Mouse (Mus musculus) limb, embryonic 14.5 days (tissue): ENCODE data around the gene Klhdc8a. TPM values are rescaled to one million over a fixed set of nuclear protein-coding genes. Genes with fewer than 3 reads are reported as not detected.
"Not testable (repeated sequence)": the region's sequence is repeated elsewhere in the genome, so short reads cannot be mapped to it uniquely, and the experiment has no call there.

ENCODE experiments used
- ATAC-seq: fragments of 200-750 bp; cut with Nextera tagmentation; 2 replicates; pipeline ENCODE4 v1.8.0; 2017; ENCODE audit warnings: low read depth, moderate number of reproducible peaks, moderate TSS enrichment; ENCODE audit not compliant: low FRiP score
- DNase-seq: peaks from one replicate; pipeline ENCODE4 v3.0.0-alpha.2; 2015; ENCODE audit warnings: low spot score
- H3K27ac ChIP-seq: fragments of 300-500 bp; sonication (generic); replicated peaks from 2 replicates; pipeline ENCODE4 v1.5.1; 2014; ENCODE audit warnings: low read depth, mild to moderate bottlenecking, low read length, moderate library complexity, mixed read lengths
- H3K27me3 ChIP-seq: fragments of 300-500 bp; sonication (generic); 2 replicates; pipeline ENCODE4 v1.6.1; 2014; ENCODE audit warnings: low read length, mixed read lengths; ENCODE audit not compliant: control insufficient read depth, insufficient read depth
- H3K36me3 ChIP-seq: fragments of 300-500 bp; sonication (generic); 2 replicates; pipeline ENCODE4 v1.6.1; 2014; ENCODE audit warnings: mild to moderate bottlenecking, low read length, moderate library complexity, mixed read lengths; ENCODE audit not compliant: control insufficient read depth, insufficient read depth
- H3K4me1 ChIP-seq: fragments of 300-500 bp; sonication (generic); 2 replicates; pipeline ENCODE4 v1.6.1; 2014; ENCODE audit warnings: antibody characterized with exemption, low read length, mixed read lengths; ENCODE audit not compliant: control insufficient read depth, insufficient read depth
- H3K4me2 ChIP-seq: fragments of 300-500 bp; sonication (generic); replicated peaks from 2 replicates; pipeline ENCODE4 v1.6.1; 2014; ENCODE audit warnings: low read depth, mild to moderate bottlenecking, low read length, moderate library complexity; ENCODE audit not compliant: severe bottlenecking
- H3K4me3 ChIP-seq: fragments of 300-500 bp; sonication (generic); replicated peaks from 2 replicates; pipeline ENCODE4 v1.5.1; 2014; ENCODE audit warnings: low read length
- H3K9ac ChIP-seq: fragments of 300-500 bp; sonication (generic); 2 replicates; pipeline ENCODE4 v1.6.1; 2014; ENCODE audit warnings: mild to moderate bottlenecking, low read depth, low read length, moderate library complexity; ENCODE audit not compliant: severe bottlenecking
- H3K9me3 ChIP-seq: fragments of 300-500 bp; sonication (generic); 2 replicates; pipeline ENCODE4 v1.6.1; 2016; ENCODE audit warnings: low read length; ENCODE audit not compliant: control insufficient read depth
- POLR2A ChIP-seq: fragments of 200-500 bp; IDR thresholded peaks from 2 replicates; pipeline ENCODE4 v1.8.0; 2012; ENCODE audit warnings: inconsistent platforms, mild to moderate bottlenecking, moderate library complexity, borderline replicate concordance; ENCODE audit not compliant: insufficient read depth, insufficient read length; ENCODE audit errors: extremely low read depth
- WGBS: fragments of 180-500 bp; shearing (Covaris S2); extraction: QIAGEN DNeasy Blood & Tissue Kit; methylation state at CpG from one replicate; pipeline ENCODE4 v1.1.7; 2014; 5-methylcytosine and 5-hydroxymethylcytosine counted together
- polyA plus RNA-seq, 2 experiments: library from polyadenylated mRNA; depleted of rRNA in 1 of 2; stranded (reverse) in 1 of 2; unstranded in 1 of 2; fragments of >200 nt; fragmentation: Nextera tagmentation in 1 of 2; extraction: Ambion mirVana in 1 of 2; gene quantifications; 2 replicates each; pipeline versions ENCODE4 v1.2.1 to v1.2.3; 2012 to 2014

Klhdc8a gene
- polyA plus RNA-seq, 2 experiments: 0.07 to 0.10 TPM

GRCm38 (mm10) chr1:132345514-132345913, 47.1 kb downstream of the Klhdc8a start:
- H3K4me2 ChIP-seq: no peak overlapping the region
- no peaks in the 10 kb centered on the region for H3K9me3 ChIP-seq
- ATAC-seq (no peak), DNase-seq (no peak)
- no peak overlapping the region for H3K4me3 ChIP-seq
- H3K4me1 ChIP-seq: no peaks in the 10 kb centered on the region
- TF ChIP-seq POLR2A: no peak
- H3K9ac ChIP-seq: no peak overlapping the region
- WGBS: 75% methylated on average over 4 of the region's 4 CpGs
- H3K36me3 ChIP-seq: no peaks in the 10 kb centered on the region
- H3K27ac ChIP-seq: no peak overlapping the region
- no peaks in the 10 kb centered on the region for H3K27me3 ChIP-seq

- H3K9ac ChIP-seq: no peak overlapping the region
- no peak overlapping the region for H3K4me3 ChIP-seq
- DNase-seq (no peak), ATAC-seq (0 out of 2 replicates have a peak, but pooled peaks have one; percentile 30)
- no peaks in the 10 kb centered on the region for H3K9me3 ChIP-seq
- H3K4me1 ChIP-seq: no peaks in the 10 kb centered on the region
- TF ChIP-seq POLR2A: no peak
- 72% methylated on average over 11 of the region's 12 CpGs for WGBS
- H3K36me3 ChIP-seq: no peaks in the 10 kb centered on the region
- no peak overlapping the region for H3K4me2 ChIP-seq
- H3K27ac ChIP-seq: no peak overlapping the region
- no peaks in the 10 kb centered on the region for H3K27me3 ChIP-seq
Observed at GRCm38 (mm10) chr1:132346134-132346851, 47.9 kb downstream of the Klhdc8a start.

DNA sequence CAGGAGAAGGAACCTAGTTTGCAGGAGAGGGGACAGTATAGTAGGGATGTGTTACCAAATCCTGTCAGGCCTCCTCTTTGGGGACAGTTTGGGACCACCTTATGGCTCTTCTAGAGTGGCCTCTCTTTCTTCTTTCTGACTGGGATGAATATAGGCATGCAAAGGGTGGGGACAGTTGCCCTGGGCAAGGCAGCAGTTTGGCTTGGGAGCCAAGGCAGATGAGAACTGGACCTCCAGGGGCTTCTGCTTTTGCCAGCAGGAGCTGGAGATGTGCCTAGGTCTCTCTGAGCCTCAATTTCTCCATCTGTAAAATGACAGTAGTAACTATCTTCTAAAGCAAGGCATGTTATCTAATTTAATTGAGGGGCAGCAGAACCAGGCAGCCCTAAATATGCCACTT, 48.5 kb downstream of the Klhdc8a start:
- H3K9me3 ChIP-seq: no peaks in the 10 kb centered on the region
- TF ChIP-seq POLR2A: no peak
- H3K4me3 ChIP-seq: no peak overlapping the region
- no peaks in the 10 kb centered on the region for H3K4me1 ChIP-seq
- H3K4me2 ChIP-seq: no peak overlapping the region
- no peak overlapping the region for H3K27ac ChIP-seq
- no peak overlapping the region for H3K9ac ChIP-seq
- ATAC-seq: no peak
- no peaks in the 10 kb centered on the region for H3K27me3 ChIP-seq
- no peaks in the 10 kb centered on the region for H3K36me3 ChIP-seq
- DNase-seq: no peak

GRCm38 (mm10) chr1:132348401-132348800, 50.0 kb downstream of the Klhdc8a start:
- ATAC-seq (no peak), DNase-seq (no peak)
- WGBS: 80% methylated on average over 5 of the region's 5 CpGs
- H3K36me3 ChIP-seq: no peaks in the 10 kb centered on the region
- TF ChIP-seq POLR2A: no peak
- no peaks in the 10 kb centered on the region for H3K27me3 ChIP-seq
- H3K4me1 ChIP-seq: no peaks in the 10 kb centered on the region
- H3K4me3 ChIP-seq: no peak overlapping the region
- no peak overlapping the region for H3K4me2 ChIP-seq
- no peak overlapping the region for H3K27ac ChIP-seq
- no peak overlapping the region for H3K9ac ChIP-seq
- H3K9me3 ChIP-seq: no peaks in the 10 kb centered on the region

- not testable (repeated sequence) for H3K4me2 ChIP-seq, H3K27ac ChIP-seq, DNase-seq, H3K4me1 ChIP-seq, ATAC-seq, H3K4me3 ChIP-seq, H3K9ac ChIP-seq, H3K36me3 ChIP-seq, H3K27me3 ChIP-seq, H3K9me3 ChIP-seq
Observed at GRCm38 (mm10) chr1:132349049-132349448, 50.6 kb downstream of the Klhdc8a start.

DNA sequence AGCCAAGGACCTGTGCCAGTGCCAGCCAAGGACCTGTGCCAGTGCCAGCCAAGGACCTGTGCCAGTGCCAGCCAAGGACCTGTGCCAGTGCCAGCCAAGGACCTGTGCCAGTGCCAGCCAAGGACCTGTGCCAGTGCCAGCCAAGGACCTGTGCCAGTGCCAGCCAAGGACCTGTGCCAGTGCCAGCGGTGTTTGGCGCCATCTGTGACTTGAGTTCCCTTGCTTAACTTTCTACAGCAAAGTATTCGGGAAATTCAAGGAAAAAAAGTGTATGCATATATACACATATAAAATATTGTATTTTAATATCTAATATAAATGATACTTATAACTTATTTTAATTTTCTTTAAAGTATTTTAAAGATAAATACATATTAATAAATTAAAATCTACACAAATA, 51.2 kb downstream of the Klhdc8a start:
- H3K27me3 ChIP-seq, H3K9me3 ChIP-seq, H3K27ac ChIP-seq, H3K4me3 ChIP-seq, H3K36me3 ChIP-seq, ATAC-seq, H3K9ac ChIP-seq, DNase-seq, H3K4me2 ChIP-seq, H3K4me1 ChIP-seq: not testable (repeated sequence)
- 87% methylated on average over 3 of the region's 3 CpGs for WGBS
